Mouse (Mus musculus): ENCODE results near the gene Zfr2. TPM values are rescaled to one million over a fixed set of nuclear protein-coding genes. Genes with fewer than 3 reads are reported as not detected.
"Not testable (repeated sequence)": the region's sequence is repeated elsewhere in the genome, so short reads cannot be mapped to it uniquely, and the experiment has no call there.

The Zfr2 gene
- total RNA-seq, 2 experiments from 2014 or later: 1.7 to 2.5 TPM

DNA sequence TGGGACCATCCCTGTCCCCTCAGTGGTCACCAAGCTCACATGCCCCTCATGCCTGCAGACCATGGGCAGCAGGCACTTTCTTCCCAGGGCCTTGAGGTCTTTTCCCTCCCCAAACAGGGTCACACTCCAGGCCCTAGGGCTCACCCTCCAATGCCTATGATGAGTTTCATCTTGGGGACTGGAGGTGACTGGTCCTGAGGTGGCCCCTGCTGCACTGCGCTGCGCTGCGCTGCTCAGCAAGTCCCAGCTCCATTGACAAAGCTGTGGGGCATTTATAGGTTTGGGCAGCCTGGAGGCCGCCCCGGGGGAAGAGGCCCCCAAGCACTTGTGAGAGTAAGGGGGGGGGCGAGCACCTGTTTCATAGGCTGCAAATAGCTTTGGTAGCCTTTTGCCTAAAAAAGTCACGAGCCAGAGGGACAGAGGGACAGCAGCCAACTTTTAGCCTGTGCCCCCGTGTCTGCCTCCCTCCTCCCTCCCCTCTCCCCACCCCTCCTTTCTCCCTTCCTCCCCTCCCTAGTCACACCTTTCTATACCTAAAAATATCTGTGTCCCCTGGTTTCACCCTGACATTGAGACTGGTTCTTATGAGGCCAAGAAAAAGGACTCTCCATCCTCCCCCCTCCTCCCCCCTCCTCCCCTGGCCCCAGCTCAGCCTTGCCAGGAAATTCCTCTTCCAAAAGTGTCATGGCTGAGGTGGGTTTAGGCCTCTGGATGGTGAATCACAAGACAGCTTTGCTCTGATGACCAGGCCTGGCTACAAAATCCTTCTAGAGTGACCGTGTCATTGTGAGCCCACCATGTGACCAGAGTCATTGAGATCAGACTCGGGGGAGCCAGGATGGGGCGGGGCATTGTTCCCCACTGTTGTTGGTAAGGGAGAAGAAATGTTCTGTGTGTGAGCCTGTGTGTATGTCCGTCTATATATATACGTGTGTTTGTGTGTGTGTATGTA lies 30.9 kb upstream of the Zfr2 start, which contains the start of gene Nmrk2:
TSS of gene Nmrk2 (minus strand) at position 245 of the 952 bp plus-strand sequence.
- intact Hi-C loops (cut with DNase I; ENCODE audit: low total_unique reads): no loop called here
- peak; percentile 71 for DNase-seq

DNA sequence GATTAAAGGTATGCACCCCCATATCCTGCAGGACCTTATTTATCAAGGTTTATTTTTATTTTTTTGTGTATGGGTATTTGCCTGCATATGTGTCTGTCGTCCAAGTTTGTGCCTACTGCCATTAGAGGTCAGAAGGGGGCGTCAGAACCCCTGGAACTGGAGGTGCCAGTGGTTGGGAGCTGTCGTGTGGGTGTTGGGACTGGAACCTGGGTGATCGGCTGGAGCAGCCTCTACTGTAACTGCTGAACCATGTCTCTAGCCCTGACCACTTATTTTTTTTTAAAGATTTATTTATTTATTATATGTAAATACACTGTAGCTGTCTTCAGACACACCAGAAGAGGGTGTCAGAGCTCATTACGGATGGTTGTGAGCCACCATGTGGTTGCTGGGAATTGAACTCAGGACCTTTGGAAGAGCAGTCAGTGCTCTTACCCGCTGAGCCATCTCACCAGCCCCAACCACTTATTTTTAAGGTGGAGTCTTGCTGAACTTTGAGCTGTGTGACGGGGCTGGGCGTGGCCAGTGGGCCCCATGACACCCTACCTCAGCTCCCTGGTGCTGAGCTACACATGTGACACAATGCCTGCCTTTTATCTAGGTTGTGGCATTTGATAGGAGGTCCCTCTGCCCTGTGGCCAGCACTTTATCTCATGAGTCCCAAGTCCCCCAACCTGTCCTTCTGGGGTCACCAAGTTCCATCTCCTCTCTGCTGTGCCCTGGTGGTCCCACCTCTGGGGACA lies 29.8 kb upstream of the Zfr2 start:
- intact Hi-C loops (cut with DNase I; ENCODE audit: low total_unique reads): no loop called here
- DNase-seq: no peak

DNA sequence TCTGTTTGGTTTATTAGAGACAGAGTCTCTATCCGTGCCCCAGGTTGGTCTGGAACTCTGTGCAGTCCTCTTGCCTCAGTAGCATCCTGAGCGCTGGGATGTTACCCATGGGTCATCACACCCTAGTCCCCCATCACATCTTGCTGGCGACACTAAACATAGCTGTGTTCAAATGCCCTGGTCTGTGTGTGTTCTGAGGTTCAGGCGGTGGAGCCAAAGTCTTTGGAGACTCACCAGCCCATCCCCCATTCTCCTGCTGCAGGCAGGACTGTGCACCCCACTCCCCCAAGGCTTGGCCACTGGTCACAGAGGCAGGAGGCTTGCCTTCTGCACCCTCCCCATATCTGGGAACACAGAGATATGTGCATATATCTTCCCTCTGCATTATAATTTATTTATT lies 28.8 kb upstream of the Zfr2 start:
- intact Hi-C loops (cut with DNase I; ENCODE audit: low total_unique reads): no loop called here
- no peak for DNase-seq

DNA sequence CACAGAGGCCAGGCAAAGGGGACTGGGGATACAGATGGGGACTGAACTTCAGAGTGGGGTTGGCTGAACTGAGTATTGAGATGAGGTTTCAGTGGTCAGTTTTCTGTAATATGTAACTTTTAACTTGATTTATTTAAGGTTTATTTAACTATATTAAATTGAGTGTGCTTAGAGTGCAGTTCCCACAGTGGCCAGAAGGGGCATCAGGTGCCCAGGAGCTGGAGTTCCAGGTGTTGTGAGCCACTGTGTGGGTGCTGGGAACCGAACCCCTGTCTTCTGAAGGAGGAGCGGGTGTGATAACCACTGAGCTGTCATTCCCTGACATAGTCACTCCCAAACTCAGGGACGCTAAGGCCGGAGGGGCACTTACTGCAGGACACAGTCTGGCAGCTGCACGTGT lies 22.8 kb upstream of the Zfr2 start:
- DNase-seq: no peak
- intact Hi-C loops (cut with DNase I; ENCODE audit: low total_unique reads): no loop called here

DNA sequence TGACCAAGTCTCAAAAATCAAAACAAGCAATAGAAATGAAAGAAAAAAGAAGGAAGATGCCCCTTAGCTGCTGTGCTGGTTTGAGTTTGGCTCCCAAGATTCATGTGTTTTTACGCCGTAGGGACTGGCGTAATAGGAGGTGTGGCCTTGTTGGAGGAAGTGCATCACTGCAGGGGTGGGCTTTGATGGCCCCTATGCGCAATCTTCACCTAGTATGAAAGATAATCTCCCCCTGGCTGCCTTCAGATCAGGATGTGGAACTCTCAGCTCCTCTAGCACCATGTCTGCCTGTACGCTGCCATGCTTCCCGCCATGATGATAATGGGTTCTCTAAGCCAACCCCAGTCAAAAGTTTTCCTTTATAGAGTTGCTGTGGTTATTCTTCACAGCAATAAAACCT lies 16.7 kb upstream of the Zfr2 start:
- intact Hi-C loops (cut with DNase I; ENCODE audit: low total_unique reads): no loop called here
- no peak for DNase-seq

DNA sequence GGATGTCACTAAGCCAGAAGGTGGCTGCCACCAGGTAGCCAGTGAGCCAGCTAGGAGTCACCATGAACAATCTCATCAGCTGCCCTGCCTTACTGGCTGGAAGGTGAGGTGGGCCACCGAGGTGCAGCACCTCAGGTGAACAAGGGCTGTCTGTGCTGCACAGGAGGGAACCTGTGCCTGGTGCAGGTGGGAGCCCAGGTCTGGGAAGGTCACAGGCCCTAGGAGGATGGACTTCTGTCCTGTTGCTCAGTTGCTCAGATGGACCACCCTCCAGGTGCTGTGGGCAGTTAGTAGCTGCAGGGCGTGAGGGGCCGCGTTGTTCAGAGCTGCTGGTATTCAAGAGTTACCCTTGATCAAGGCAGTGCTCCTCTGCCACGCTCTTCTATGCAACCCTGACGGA lies 16.1 kb upstream of the Zfr2 start:
- DNase-seq: no peak
- intact Hi-C loops (cut with DNase I; ENCODE audit: low total_unique reads): no loop called here

DNA sequence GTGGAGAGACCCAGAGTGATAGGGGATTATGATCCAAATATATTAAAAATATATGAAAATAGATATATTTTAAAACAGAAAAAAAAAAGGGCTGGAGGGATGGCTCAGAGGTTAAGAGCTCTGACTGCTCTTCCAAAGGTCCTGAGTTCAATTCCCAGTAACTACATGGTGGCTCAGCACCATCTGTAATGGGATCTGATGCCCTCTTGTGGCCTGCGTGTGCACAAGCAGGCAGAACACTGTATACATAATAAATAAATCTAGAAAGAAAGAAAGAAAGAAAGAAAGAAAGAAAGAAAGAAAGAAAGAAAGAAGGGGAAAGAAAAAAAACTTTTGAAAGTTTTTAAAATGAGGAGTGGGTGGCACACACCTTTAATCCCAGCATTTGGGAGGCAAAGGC lies 15.7 kb upstream of the Zfr2 start:
- DNase-seq; intact Hi-C loops (cut with DNase I; ENCODE audit: low total_unique reads): not testable (repeated sequence)

DNA sequence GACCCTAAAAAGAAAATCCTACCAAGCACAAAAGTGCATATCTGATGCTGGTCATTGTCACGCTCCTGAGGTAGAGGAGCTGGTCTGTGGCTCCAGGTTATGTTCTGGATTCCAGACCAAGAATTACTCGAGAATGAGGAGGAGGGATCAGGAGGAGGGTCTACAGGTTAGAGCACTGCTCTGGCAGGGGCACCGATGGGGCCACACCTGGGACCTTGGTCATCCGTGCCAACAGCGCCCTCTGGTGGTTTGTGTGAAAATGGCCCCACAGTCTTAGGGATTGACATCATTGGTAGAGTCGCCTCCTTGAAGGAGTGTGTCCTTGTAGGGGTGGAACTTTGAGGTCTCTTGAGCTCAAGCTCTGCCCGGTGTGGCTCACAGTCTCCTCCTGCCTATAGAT lies 15.0 kb upstream of the Zfr2 start:
- no peak for DNase-seq
- intact Hi-C loops (cut with DNase I; ENCODE audit: low total_unique reads): no loop called here

DNA sequence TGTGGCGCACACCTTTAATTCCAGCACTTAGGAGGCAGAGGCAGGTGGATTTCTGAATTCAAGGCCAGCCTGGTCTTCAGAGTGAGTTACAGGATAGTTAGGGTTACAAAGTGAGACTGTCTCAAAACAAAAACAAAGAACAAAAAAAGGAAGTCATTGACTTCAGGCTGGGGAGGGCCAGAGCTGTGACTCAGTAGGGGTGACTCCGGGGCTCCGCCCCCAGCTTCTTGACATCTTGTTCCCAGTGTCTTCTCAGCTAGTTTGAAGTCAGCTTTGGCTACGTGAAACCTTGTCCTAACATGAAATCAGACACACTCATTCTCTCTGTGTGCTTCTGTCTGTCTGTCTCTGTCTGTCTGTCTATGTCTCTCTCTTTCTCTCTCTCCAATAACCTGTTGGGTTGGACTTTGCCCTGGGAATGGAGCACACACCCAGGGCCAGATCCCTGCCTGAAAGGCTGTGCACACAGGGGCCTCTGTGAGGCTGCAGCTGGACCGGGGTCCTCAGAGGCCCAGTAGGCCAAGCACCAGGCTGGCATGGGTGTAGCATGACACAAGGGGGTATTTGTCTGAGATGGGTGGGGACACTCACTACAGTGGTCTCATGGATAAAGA lies 11.4 kb upstream of the Zfr2 start:
- no peak for DNase-seq
- intact Hi-C loops (cut with DNase I; ENCODE audit: low total_unique reads): no loop called here

DNA sequence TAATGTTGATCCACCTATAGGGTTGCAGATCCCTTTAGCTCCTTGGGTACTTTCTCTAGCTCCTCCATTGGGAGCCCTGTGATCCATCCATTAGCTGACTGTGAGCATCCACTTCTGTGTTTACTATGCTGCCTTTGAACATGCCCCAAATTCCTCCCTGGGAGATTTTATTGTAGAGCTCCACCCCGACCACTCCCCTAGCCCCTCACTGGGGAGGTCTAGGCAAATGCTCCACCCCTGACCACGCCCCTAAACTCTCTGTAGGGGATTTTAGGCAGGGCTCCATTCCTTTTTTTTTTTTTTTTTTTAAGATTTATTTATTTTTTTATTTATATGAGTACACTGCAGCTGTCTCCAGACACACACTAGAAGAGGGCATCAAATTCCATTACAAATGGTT lies 9.2 kb upstream of the Zfr2 start:
- DNase-seq; intact Hi-C loops (cut with DNase I; ENCODE audit: low total_unique reads): not testable (repeated sequence)

DNA sequence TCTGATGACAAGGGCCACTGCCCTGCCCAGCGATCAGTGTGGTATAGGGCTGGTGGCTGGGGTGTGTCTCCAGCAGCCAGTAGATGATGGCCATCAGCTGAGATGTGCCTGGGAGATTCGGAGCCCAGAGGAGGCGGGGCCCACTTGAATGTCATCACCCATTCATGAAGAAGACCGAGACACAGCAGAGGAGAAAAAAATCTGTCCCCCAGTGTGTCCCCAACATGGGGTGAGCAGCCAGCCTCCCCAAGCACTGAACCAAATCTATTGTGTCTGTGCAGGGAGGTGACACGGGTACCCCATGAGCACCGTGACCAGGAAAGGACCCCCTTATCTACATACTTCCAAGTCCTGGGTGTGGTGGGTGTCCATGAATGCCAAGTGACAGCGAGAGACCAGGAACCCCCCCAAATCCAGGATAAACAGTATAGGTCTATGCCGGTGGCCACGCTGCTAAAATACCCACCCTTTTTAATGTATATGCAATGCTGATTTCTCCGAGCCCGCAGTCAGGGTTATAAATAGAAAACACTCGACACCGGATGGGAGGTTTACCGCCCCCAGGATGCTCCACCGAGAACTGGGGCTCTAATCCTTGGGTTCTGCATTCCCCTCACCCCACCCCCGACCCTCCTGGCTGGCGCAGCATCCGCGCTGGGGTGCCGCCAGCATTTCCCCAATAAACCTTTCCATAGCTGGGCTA lies 3.1 kb upstream of the Zfr2 start:
- DNase-seq: no peak
- intact Hi-C loops (cut with DNase I; ENCODE audit: low total_unique reads): no loop called here

DNA sequence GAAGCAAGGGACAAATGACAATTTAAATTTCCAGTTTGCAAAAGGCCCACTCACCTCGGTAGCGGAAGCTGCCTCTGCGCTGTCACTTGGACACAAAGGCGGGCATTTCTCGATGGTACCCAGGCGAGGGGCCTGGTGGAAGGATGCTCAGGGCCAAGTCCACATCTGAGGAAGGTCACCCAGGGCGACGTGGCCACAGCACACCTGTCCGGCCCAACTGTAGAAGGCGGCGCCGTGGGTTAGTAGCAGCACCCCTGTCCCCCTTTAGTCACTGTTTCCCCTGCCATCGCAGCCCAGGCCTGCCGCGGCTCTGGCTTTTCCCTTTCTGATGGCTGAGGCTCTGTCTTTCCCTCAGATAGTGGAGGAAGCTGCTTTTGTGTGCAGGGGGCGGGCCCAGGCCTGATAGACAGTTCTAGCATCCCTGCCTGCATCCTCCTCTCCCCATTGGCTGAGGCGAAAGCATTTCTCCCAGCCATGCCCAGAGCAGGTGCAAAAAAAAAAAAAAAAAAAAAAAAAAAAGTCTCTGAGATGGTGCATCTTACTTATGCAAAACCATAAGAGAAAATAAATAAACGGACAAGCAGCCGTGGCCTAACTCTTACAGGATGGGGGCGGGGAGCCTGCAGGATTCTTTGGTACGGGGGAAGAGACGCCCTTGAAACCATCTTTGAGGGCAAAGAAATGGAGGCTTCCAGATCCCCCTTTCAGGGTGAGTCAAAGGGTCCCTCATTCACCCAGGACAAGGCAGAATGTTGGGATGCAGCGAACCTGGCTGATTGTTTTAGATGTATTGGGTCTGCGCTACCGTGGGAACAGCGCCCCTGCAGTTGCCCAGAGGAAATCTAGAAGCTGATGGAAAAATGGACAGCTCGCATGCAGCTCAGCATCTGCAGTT lies 2.3 kb upstream of the Zfr2 start, which contains the start of gene Atcay:
TSS of gene Atcay (minus strand) at position 396 of the 895 bp plus-strand sequence.
- intact Hi-C loops (cut with DNase I; ENCODE audit: low total_unique reads): no loop called here
- DNase-seq: no peak

DNA sequence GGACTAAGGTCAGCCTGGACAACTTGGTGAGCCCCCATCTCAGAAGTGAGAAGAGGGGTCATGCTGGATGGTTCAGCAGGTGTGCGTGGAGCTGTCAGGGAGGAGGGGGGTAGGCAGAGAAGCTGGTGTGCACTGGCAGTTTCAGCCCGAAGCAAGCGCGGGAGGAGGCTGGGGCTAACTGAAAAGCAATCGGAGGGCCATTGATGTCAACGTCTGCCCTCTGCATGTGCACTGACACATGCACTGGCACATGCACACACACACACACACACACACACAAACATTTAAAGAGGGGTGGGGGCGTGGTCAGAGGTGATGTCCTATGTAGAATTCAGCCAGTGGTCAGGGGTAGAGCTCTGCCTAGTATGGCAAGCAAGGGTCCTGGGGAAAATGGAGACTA lies 1.5 kb upstream of the Zfr2 start:
- intact Hi-C loops (cut with DNase I; ENCODE audit: low total_unique reads): no loop called here
- no peak for DNase-seq

DNA sequence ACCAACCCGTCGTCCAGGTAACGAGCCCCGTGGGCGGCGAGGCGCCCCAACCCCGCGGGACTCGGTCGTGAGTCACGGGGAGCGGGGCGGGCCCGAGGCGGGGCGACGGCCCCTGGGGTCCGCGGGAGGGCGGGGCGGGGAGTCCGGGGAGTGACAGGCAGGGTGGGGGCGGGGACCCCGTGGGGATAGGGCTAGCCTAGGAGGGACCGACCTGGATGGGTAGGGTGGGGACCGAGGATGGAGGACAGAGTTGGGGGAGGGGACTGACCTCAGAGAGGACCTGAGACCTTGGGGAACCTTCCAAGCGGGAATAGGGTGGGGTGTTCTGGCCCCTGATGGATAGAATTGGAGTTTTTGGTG lies 251 bp downstream of the Zfr2 start:
- DNase-seq: no peak
- intact Hi-C loops (cut with DNase I; ENCODE audit: low total_unique reads): no loop called here

DNA sequence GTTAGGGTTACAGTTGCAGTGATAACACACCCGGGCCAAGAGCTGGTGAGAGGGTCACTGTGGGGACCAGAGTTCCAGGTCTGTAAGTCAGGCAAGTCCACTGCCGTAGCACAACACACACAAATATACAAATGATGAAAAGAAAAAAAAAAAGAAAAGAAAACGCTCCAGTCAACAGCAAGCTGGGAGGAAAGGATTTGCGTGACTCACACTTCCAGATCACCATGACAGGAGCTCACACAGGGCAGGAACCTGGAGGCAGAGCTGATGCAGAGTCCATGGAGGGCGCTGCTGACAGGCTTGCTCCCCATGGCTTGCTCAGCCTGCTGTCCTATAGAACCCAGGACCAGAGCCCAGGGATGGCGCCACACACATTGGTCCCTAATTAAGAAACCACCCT lies 1.3 kb downstream of the Zfr2 start:
- no peak for DNase-seq
- intact Hi-C loops (cut with DNase I; ENCODE audit: low total_unique reads): no loop called here

DNA sequence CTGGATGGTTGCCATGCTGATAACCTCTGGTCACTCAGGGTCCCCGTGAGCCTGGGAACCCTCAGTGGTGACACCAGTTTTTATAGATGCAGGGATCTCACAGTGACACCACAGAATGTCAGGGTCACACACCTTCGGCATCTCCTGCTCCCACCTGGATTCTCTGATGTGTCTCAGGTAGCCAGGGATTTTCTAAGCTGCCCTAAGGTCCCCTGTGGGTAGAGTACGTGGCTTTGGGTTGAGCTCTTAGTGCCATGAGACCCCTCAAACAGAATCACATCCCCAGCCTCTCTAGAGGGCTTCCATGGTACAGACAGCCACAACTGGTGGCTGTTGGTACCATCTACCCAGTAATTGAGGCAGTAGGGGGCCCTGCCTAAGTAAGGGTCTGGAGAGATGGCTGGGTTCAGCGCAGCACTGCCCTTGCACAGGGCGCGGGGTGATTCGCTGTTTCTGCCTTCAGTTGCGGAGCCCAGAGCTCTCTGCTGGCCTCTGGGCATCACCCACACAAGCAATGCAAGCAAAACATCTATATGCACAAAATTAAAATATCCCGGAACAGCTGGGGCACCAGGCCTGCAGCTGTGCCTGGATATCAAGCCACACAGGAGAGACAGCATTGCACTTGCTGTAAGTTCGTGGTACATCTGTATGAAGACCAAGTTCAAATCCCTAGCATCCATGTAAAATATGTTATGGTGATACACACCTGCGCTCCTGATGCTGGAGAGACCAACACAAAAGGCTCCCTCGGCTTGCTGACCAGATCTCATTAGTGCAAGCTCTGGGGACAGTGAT lies 3.7 kb downstream of the Zfr2 start:
- no peak for DNase-seq
- intact Hi-C loops (cut with DNase I; ENCODE audit: low total_unique reads): no loop called here

DNA sequence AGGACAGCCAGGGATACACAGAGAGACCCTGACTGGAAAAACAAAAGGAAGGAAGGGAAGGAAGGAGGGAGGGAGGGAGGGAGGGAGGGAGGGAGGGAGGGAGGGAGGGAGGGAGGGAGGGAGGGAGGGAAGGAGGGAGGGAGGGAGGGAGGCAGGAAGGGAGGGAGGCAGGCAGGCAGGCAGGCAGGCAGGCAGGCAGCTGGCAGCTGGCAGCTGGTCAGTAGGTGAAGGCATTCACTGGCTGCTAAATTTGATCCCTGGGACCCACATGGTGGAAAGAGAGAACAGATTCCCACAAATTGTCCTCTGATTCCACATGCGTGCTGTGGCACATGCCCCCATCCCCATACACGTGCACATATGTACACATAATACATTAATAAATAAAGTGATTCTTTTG lies 5.7 kb downstream of the Zfr2 start:
- intact Hi-C loops (cut with DNase I; ENCODE audit: low total_unique reads): no loop called here
- no peak for DNase-seq

DNA sequence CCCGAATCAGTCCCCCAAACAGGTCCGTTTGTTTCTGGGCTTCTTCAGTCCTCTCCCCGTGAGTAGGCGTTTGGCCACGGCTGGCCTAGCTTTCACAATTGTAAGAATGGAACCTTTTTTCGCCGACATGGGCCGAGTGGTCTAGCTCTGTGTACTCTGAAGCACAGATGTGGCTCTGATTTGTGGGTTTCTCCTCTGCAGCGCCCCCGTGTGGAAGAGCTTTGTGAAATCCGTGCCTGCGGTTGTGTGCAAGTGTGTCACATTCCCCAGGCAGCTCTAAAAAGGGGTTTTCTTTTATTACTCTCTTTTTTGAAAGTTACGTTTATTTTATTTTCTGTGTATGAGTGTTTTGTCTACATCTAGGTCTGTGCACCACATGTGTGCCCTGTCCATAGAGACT lies 7.9 kb downstream of the Zfr2 start:
- intact Hi-C loops (cut with DNase I; ENCODE audit: low total_unique reads): no loop called here
- no peak for DNase-seq
